ENCODE assay signal across 24 mouse cellular contexts in the genomic region with DNA sequence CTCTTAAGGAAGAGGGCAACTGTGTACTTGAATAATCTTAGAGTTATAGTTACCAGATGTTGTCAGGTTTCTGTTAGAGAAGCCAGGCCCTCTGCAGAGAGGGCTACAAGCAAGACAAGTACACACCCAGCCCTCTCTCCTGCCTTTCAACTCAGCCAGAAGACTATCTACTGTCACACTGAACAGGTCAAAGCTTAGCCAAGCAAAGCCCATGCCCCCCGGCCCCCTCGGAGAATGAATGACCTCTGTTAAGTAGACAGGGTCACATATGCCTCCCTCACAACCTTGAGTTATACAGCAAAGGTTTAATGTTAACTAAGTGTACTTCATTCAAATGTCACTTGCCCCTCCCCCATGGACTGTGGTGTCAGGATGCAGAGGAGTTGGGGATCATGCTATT. TPM values are rescaled to one million over a fixed set of nuclear protein-coding genes. Genes with fewer than 3 reads are reported as not detected.
DNase-seq lines count a peak whose midpoint lies in the region; ATAC-seq lines count a peak whose summit lies in the region.
"Had no signal": no experiment of that assay in that cellular context is flagged by ENCODE, and none has a peak within 500 bp of the region (broad histone marks: within the 10 kb centered on the region; RNA-seq: fewer than 3 reads in every experiment).

No protein-coding gene starts in this region.

- H3K4me3 ChIP-seq in heart, embryonic 10.5 days: no peak overlapping the region
- no peak overlapping the region for H3K4me3 ChIP-seq in kidney, embryonic 14.5 days (ENCODE audit: low read length)
- H3K4me3 ChIP-seq in embryonic facial prominence, embryonic 11.5 days (ENCODE audit: low read depth, low read length): no peak overlapping the region
- H3K4me3 ChIP-seq: embryonic facial prominence, embryonic 13.5 days; forebrain, embryonic 13.5 days; hindbrain, embryonic 13.5 days had no signal

- H3K27me3 ChIP-seq in heart, embryonic 10.5 days (ENCODE audit: insufficient read depth, poor library complexity, severe bottlenecking): no peaks in the 10 kb centered on the region
- H3K27me3 ChIP-seq in kidney, embryonic 14.5 days (ENCODE audit: control insufficient read depth, insufficient read depth, low read length): no peaks in the 10 kb centered on the region
- no peaks in the 10 kb centered on the region for H3K27me3 ChIP-seq in embryonic facial prominence, embryonic 11.5 days (ENCODE audit: control insufficient read depth, insufficient read depth, low read length)
- H3K27me3 ChIP-seq: embryonic facial prominence, embryonic 13.5 days; forebrain, embryonic 13.5 days; hindbrain, embryonic 13.5 days; Patski had no signal

- no peaks in the 10 kb centered on the region for H3K4me1 ChIP-seq in heart, embryonic 10.5 days
- H3K4me1 ChIP-seq in kidney, embryonic 14.5 days (ENCODE audit: control insufficient read depth, insufficient read depth, low read length): no peaks in the 10 kb centered on the region
- no peaks in the 10 kb centered on the region for H3K4me1 ChIP-seq in embryonic facial prominence, embryonic 11.5 days (ENCODE audit: control insufficient read depth, insufficient read depth, low read length)
- H3K4me1 ChIP-seq: embryonic facial prominence, embryonic 13.5 days; forebrain, embryonic 13.5 days; hindbrain, embryonic 13.5 days had no signal

- H3K36me3 ChIP-seq in heart, embryonic 10.5 days: no peaks in the 10 kb centered on the region
- H3K36me3 ChIP-seq in kidney, embryonic 14.5 days (ENCODE audit: control insufficient read depth, insufficient read depth, low read length): no peaks in the 10 kb centered on the region
- no peaks in the 10 kb centered on the region for H3K36me3 ChIP-seq in embryonic facial prominence, embryonic 11.5 days (replicated peaks; ENCODE audit: control insufficient read depth, insufficient read depth, low read depth, low read length)
- H3K36me3 ChIP-seq: embryonic facial prominence, embryonic 13.5 days; hindbrain, embryonic 13.5 days had no signal

- no peak overlapping the region for H3K27ac ChIP-seq in heart, embryonic 10.5 days
- H3K27ac ChIP-seq in kidney, embryonic 14.5 days (ENCODE audit: low read depth, low read length): no peak overlapping the region
- H3K27ac ChIP-seq in embryonic facial prominence, embryonic 11.5 days (replicated peaks; ENCODE audit: low read depth, low read length): no peak overlapping the region
- H3K27ac ChIP-seq: embryonic facial prominence, embryonic 13.5 days; forebrain, embryonic 13.5 days; hindbrain, embryonic 13.5 days had no signal

- ATAC-seq in kidney, embryonic 14.5 days (ENCODE audit: low FRiP score, low TSS enrichment): no peak
- ATAC-seq in embryonic facial prominence, embryonic 11.5 days (replicated peaks; ENCODE audit: insufficient number of reproducible peaks, low FRiP score, low TSS enrichment, low read depth): no peak
- ATAC-seq: activated CD4-positive, CD25-positive, alpha-beta regulatory T cell, adult 4 months; forebrain, embryonic 13.5 days; forebrain, postnatal 0 days; Patski had no signal

- no peak overlapping the region for H3K4me2 ChIP-seq in kidney, embryonic 14.5 days (replicated peaks; ENCODE audit: low read depth, low read length)
- H3K4me2 ChIP-seq in embryonic facial prominence, embryonic 11.5 days (ENCODE audit: low read depth, low read length): no peak overlapping the region
- H3K4me2 ChIP-seq: embryonic facial prominence, embryonic 13.5 days; forebrain, embryonic 13.5 days; hindbrain, embryonic 13.5 days had no signal

- H3K9me3 ChIP-seq in heart, embryonic 10.5 days: no peaks in the 10 kb centered on the region
- H3K9me3 ChIP-seq in kidney, embryonic 14.5 days (ENCODE audit: control insufficient read depth, low read length): no peaks in the 10 kb centered on the region
- no peaks in the 10 kb centered on the region for H3K9me3 ChIP-seq in embryonic facial prominence, embryonic 11.5 days (replicated peaks; ENCODE audit: control insufficient read depth, low read length)
- H3K9me3 ChIP-seq: embryonic facial prominence, embryonic 13.5 days; forebrain, embryonic 13.5 days; hindbrain, embryonic 13.5 days had no signal

- intact Hi-C loops in heart, postnatal 36 days (cut with DNase I): no loop called here

- H3K9ac ChIP-seq in kidney, embryonic 14.5 days (ENCODE audit: low read depth, low read length): no peak overlapping the region
- H3K9ac ChIP-seq in embryonic facial prominence, embryonic 11.5 days (replicated peaks; ENCODE audit: low read length): no peak overlapping the region
- H3K9ac ChIP-seq: embryonic facial prominence, embryonic 13.5 days; forebrain, embryonic 13.5 days; forebrain, postnatal 0 days; hindbrain, embryonic 13.5 days had no signal

- WGBS in heart, embryonic 10.5 days: 70% methylated on average over 2 of the region's 2 CpGs
- 29% methylated on average over 2 of the region's 2 CpGs for WGBS in kidney, embryonic 14.5 days
- WGBS in embryonic facial prominence, embryonic 11.5 days: 47% methylated on average over 2 of the region's 2 CpGs

- DNase-seq in heart, embryonic 10.5 days (ENCODE audit: low spot score): peak; percentile 55
- DNase-seq in heart, postnatal 36 days: no peak
- DNase-seq in kidney, postnatal 10 days: peak; percentile 14
- DNase-seq in embryonic facial prominence, embryonic 11.5 days (ENCODE audit: low spot score): peak; percentile 5
- no peak for DNase-seq in cerebellum, postnatal 36 days
- DNase-seq: adrenal gland, postnatal 14 days; cerebellum, adult 11-12 months; cerebellum, adult 9-10 months; cerebellum, postnatal 25 days; forebrain, postnatal 0 days; gastrocnemius, postnatal 14 days; heart, postnatal 10 days had no signal

RNA-seq across cellular contexts. Expression of gene BC025446, which starts 24.4 kb away (rescaled TPM):
- 0.18 TPM in 1 of 2 replicates, not detected in the other for polyA plus RNA-seq in heart, embryonic 10.5 days (2016; fragmentation: Nextera tagmentation; extraction: Ambion mirVana)
- not detected for total RNA-seq in heart, postnatal 36 days (2021)
- 8.5 and 9.6 TPM in 2 replicates for polyA plus RNA-seq in kidney, embryonic 14.5 days (2014; fragmentation: Nextera tagmentation; extraction: Ambion mirVana)
- polyA plus RNA-seq in embryonic facial prominence, embryonic 11.5 days (2014; fragmentation: Nextera tagmentation; extraction: Ambion mirVana): not detected in 2 replicates
- total RNA-seq: adrenal gland, adult 18-20 months; CH12.LX; forebrain, postnatal 0 days; gastrocnemius, adult 18-20 months; gastrocnemius, postnatal 14 days; heart, adult 8-10 months; heart, postnatal 10 days; hematopoietic stem cell, adult 5-6 weeks had no signal
- polyA plus RNA-seq: activated CD4-positive, CD25-positive, alpha-beta regulatory T cell, adult 4 months; embryonic facial prominence, embryonic 13.5 days; forebrain, embryonic 13.5 days; forebrain, postnatal 0 days; heart, embryonic 14.5 days; hindbrain, embryonic 13.5 days had no signal

RNA-seq across cellular contexts. Expression of gene Ly6f, which starts 27.7 kb away (rescaled TPM):
- not detected in 2 replicates for polyA plus RNA-seq in heart, embryonic 10.5 days (2016; fragmentation: Nextera tagmentation; extraction: Ambion mirVana)
- not detected for total RNA-seq in heart, postnatal 36 days (2021)
- polyA plus RNA-seq in kidney, embryonic 14.5 days (2014; fragmentation: Nextera tagmentation; extraction: Ambion mirVana): 0.33 TPM in 1 of 2 replicates, not detected in the other
- not detected in 2 replicates for polyA plus RNA-seq in embryonic facial prominence, embryonic 11.5 days (2014; fragmentation: Nextera tagmentation; extraction: Ambion mirVana)
- total RNA-seq: adrenal gland, adult 18-20 months; adrenal gland, postnatal 14 days; CH12.LX; forebrain, postnatal 0 days; gastrocnemius, adult 18-20 months; gastrocnemius, postnatal 14 days; heart, adult 8-10 months; heart, postnatal 10 days; hematopoietic stem cell, adult 5-6 weeks had no signal
- polyA plus RNA-seq: activated CD4-positive, CD25-positive, alpha-beta regulatory T cell, adult 4 months; embryonic facial prominence, embryonic 13.5 days; forebrain, embryonic 13.5 days; forebrain, postnatal 0 days; heart, embryonic 14.5 days; hindbrain, embryonic 13.5 days had no signal

Comparison
In these comparisons a context has a peak if more than half of its experiments do, and no peak if none do; other contexts are left out.
1. DNase-seq: peak in heart, embryonic 10.5 days (single experiment), kidney, postnatal 10 days (single experiment) and embryonic facial prominence, embryonic 11.5 days (single experiment); none in heart, postnatal 36 days (0 of 2) and cerebellum, postnatal 36 days (0 of 2).